In genomic region chr12:45074042-45074601, GRCm38 (mm10) we compare ENCODE assay signal across 7 mouse cellular contexts. TPM values are rescaled to one million over a fixed set of nuclear protein-coding genes. Genes with fewer than 3 reads are reported as not detected.
A peak's percentile ranks its signal among the peaks of the same experiment; 100 is the strongest.
DNase-seq lines count a peak whose midpoint lies in the region; ATAC-seq lines count a peak whose summit lies in the region.

No protein-coding gene starts in this region.

- peaks cover 8% of the 10 kb centered on the region; the same call in 1 of the 2 replicates for H3K27me3 ChIP-seq in embryonic facial prominence, embryonic 14.5 days (replicated peaks; ENCODE audit: control insufficient read depth, insufficient read depth, low read length)
- no peaks in the 10 kb centered on the region for H3K27me3 ChIP-seq in heart, embryonic 11.5 days (ENCODE audit: control insufficient read depth, insufficient read depth, low read length)
- H3K27me3 ChIP-seq in kidney, embryonic 15.5 days: no peaks in the 10 kb centered on the region; the same call in 1 of the 2 replicates
- peaks cover 5% of the 10 kb centered on the region; the same call in 1 of the 2 replicates for H3K27me3 ChIP-seq in limb, embryonic 15.5 days
- peaks cover 8% of the 10 kb centered on the region; the same call in 1 of the 2 replicates for H3K27me3 ChIP-seq in midbrain, embryonic 14.5 days (ENCODE audit: control insufficient read depth, insufficient read depth, low read length)
- no peaks in the 10 kb centered on the region for H3K27me3 ChIP-seq in stomach, embryonic 14.5 days (ENCODE audit: control insufficient read depth, insufficient read depth, low read length)

- DNase-seq in brain, adult 2 months (ENCODE audit: low read depth, low spot score): peak; percentile 89
- DNase-seq in embryonic facial prominence, embryonic 14.5 days (ENCODE audit: low spot score): peak; percentile 89
- peak; percentile 87 for DNase-seq in midbrain, embryonic 14.5 days

- under 1% methylated on average over 41 of the region's 62 CpGs for WGBS in embryonic facial prominence, embryonic 14.5 days
- WGBS in heart, embryonic 11.5 days (ENCODE audit: insufficient replicate concordance): under 1% methylated on average over 61 of the region's 62 CpGs
- WGBS in kidney, embryonic 15.5 days: under 1% methylated on average over 62 of the region's 62 CpGs
- WGBS in limb, embryonic 15.5 days: under 1% methylated on average over 62 of the region's 62 CpGs
- under 1% methylated on average over 62 of the region's 62 CpGs for WGBS in midbrain, embryonic 14.5 days
- under 1% methylated on average over 61 of the region's 62 CpGs for WGBS in stomach, embryonic 14.5 days

- H3K27ac ChIP-seq in embryonic facial prominence, embryonic 14.5 days (replicated peaks; ENCODE audit: low read depth, low read length): peak overlapping the region; percentile 72
- H3K27ac ChIP-seq in heart, embryonic 11.5 days (ENCODE audit: low read depth, low read length): peak overlapping the region; percentile 72
- H3K27ac ChIP-seq in kidney, embryonic 15.5 days: peak overlapping the region; percentile 96
- peak overlapping the region; percentile 90 for H3K27ac ChIP-seq in limb, embryonic 15.5 days
- H3K27ac ChIP-seq in midbrain, embryonic 14.5 days (replicated peaks; ENCODE audit: low read depth, low read length): peak overlapping the region; percentile 63
- peak overlapping the region; percentile 87 for H3K27ac ChIP-seq in stomach, embryonic 14.5 days (ENCODE audit: low read length)

- peak overlapping the region; percentile 87 for H3K4me2 ChIP-seq in embryonic facial prominence, embryonic 14.5 days (ENCODE audit: low read depth, low read length)
- peak overlapping the region; percentile 87 for H3K4me2 ChIP-seq in heart, embryonic 11.5 days
- peak overlapping the region; percentile 96 for H3K4me2 ChIP-seq in kidney, embryonic 15.5 days
- peak overlapping the region; percentile 96 for H3K4me2 ChIP-seq in limb, embryonic 15.5 days
- peak overlapping the region; percentile 99 for H3K4me2 ChIP-seq in midbrain, embryonic 14.5 days (ENCODE audit: low read length)
- peak overlapping the region; percentile 97 for H3K4me2 ChIP-seq in stomach, embryonic 14.5 days (replicated peaks; ENCODE audit: low read depth, low read length)

- no peaks in the 10 kb centered on the region for H3K36me3 ChIP-seq in embryonic facial prominence, embryonic 14.5 days (ENCODE audit: control insufficient read depth, insufficient read depth, low read length)
- no peaks in the 10 kb centered on the region for H3K36me3 ChIP-seq in heart, embryonic 11.5 days (ENCODE audit: control insufficient read depth, insufficient read depth, low read length)
- H3K36me3 ChIP-seq in kidney, embryonic 15.5 days: no peaks in the 10 kb centered on the region
- no peaks in the 10 kb centered on the region for H3K36me3 ChIP-seq in limb, embryonic 15.5 days
- no peaks in the 10 kb centered on the region for H3K36me3 ChIP-seq in midbrain, embryonic 14.5 days (ENCODE audit: control insufficient read depth, insufficient read depth, low read length)
- H3K36me3 ChIP-seq in stomach, embryonic 14.5 days (ENCODE audit: control insufficient read depth, insufficient read depth, low read length): no peaks in the 10 kb centered on the region

- H3K4me1 ChIP-seq in embryonic facial prominence, embryonic 14.5 days (ENCODE audit: control insufficient read depth, insufficient read depth, low read length): peaks cover 17% of the 10 kb centered on the region
- peaks cover 4% of the 10 kb centered on the region for H3K4me1 ChIP-seq in heart, embryonic 11.5 days (ENCODE audit: control insufficient read depth, insufficient read depth, low read length)
- peaks cover 31% of the 10 kb centered on the region for H3K4me1 ChIP-seq in kidney, embryonic 15.5 days
- H3K4me1 ChIP-seq in limb, embryonic 15.5 days: peaks cover 21% of the 10 kb centered on the region
- no peaks in the 10 kb centered on the region for H3K4me1 ChIP-seq in midbrain, embryonic 14.5 days (ENCODE audit: control insufficient read depth, insufficient read depth, low read length)
- H3K4me1 ChIP-seq in stomach, embryonic 14.5 days (ENCODE audit: control insufficient read depth, insufficient read depth, low read length): no peaks in the 10 kb centered on the region; the same call in 1 of the 2 replicates

- no peaks in the 10 kb centered on the region for H3K9me3 ChIP-seq in embryonic facial prominence, embryonic 14.5 days (ENCODE audit: control insufficient read depth, low read length)
- no peaks in the 10 kb centered on the region for H3K9me3 ChIP-seq in heart, embryonic 11.5 days (replicated peaks; ENCODE audit: control insufficient read depth, low read length)
- H3K9me3 ChIP-seq in kidney, embryonic 15.5 days (replicated peaks): no peaks in the 10 kb centered on the region
- no peaks in the 10 kb centered on the region for H3K9me3 ChIP-seq in limb, embryonic 15.5 days
- H3K9me3 ChIP-seq in midbrain, embryonic 14.5 days (ENCODE audit: control insufficient read depth, low read length): no peaks in the 10 kb centered on the region
- no peaks in the 10 kb centered on the region for H3K9me3 ChIP-seq in stomach, embryonic 14.5 days (ENCODE audit: control insufficient read depth, low read depth, low read length)

- H3K9ac ChIP-seq in embryonic facial prominence, embryonic 14.5 days (ENCODE audit: low read depth, low read length): peak overlapping the region; percentile 64
- H3K9ac ChIP-seq in heart, embryonic 11.5 days (ENCODE audit: low read depth, low read length): peak overlapping the region; percentile 89
- H3K9ac ChIP-seq in kidney, embryonic 15.5 days: peak overlapping the region; percentile 88
- H3K9ac ChIP-seq in limb, embryonic 15.5 days: peak overlapping the region; percentile 69
- peak overlapping the region; percentile 72 for H3K9ac ChIP-seq in midbrain, embryonic 14.5 days (replicated peaks; ENCODE audit: low read length)
- peak overlapping the region; percentile 62 for H3K9ac ChIP-seq in stomach, embryonic 14.5 days (replicated peaks; ENCODE audit: low read depth, low read length)

- H3K4me3 ChIP-seq in embryonic facial prominence, embryonic 14.5 days (ENCODE audit: low read depth, low read length): peak overlapping the region; percentile 69
- peak overlapping the region; percentile 69 for H3K4me3 ChIP-seq in heart, embryonic 11.5 days (ENCODE audit: low read depth, low read length)
- H3K4me3 ChIP-seq in kidney, embryonic 15.5 days (replicated peaks): peak overlapping the region; percentile 86
- peak overlapping the region; percentile 79 for H3K4me3 ChIP-seq in limb, embryonic 15.5 days
- H3K4me3 ChIP-seq in midbrain, embryonic 14.5 days (replicated peaks; ENCODE audit: low read depth, low read length): peak overlapping the region; percentile 77
- peak overlapping the region; percentile 80 for H3K4me3 ChIP-seq in stomach, embryonic 14.5 days (ENCODE audit: low read depth, low read length)

- peak; percentile 88 for ATAC-seq in embryonic facial prominence, embryonic 14.5 days (ENCODE audit: low read depth)
- ATAC-seq in heart, embryonic 11.5 days (replicated peaks; ENCODE audit: insufficient number of reproducible peaks, low FRiP score, low TSS enrichment): peak; percentile 71
- ATAC-seq in kidney, embryonic 15.5 days (replicated peaks; ENCODE audit: low FRiP score): peak; percentile 80
- ATAC-seq in limb, embryonic 15.5 days (ENCODE audit: insufficient number of reproducible peaks, low FRiP score, low TSS enrichment, low read depth): peak; percentile 81; the same call in 1 of the 2 replicates
- peak; percentile 86 for ATAC-seq in midbrain, embryonic 14.5 days (ENCODE audit: low FRiP score, low TSS enrichment)
- peak; percentile 70 for ATAC-seq in stomach, embryonic 14.5 days (ENCODE audit: insufficient number of reproducible peaks, insufficient read depth, low FRiP score, low read depth)

RNA-seq across cellular contexts. Expression of gene Stxbp6, which starts 0.4 kb away (rescaled TPM):
- 7.5 and 8.3 TPM in 2 replicates for polyA plus RNA-seq in embryonic facial prominence, embryonic 14.5 days (2014; fragmentation: Nextera tagmentation; extraction: Ambion mirVana)
- polyA plus RNA-seq in heart, embryonic 11.5 days (2014; fragmentation: Nextera tagmentation; extraction: Ambion mirVana): 9.9 and 11.0 TPM in 2 replicates
- polyA plus RNA-seq in kidney, embryonic 15.5 days (2015; fragmentation: Nextera tagmentation; extraction: Ambion mirVana): 39.7 and 40.2 TPM in 2 replicates
- polyA plus RNA-seq in limb, embryonic 15.5 days (2015; fragmentation: Nextera tagmentation; extraction: Ambion mirVana): 20.0 and 23.1 TPM in 2 replicates
- polyA plus RNA-seq in midbrain, embryonic 14.5 days (2014; fragmentation: Nextera tagmentation; extraction: Ambion mirVana): 15.6 TPM in 2 replicates
- polyA plus RNA-seq in stomach, embryonic 14.5 days (2014; fragmentation: Nextera tagmentation; extraction: Ambion mirVana): 19.5 and 22.0 TPM in 2 replicates

Comparison
In these comparisons a context has a peak if more than half of its experiments do, and no peak if none do; other contexts are left out.
1. Peak in every context shown above with its lines: DNase-seq, ATAC-seq, H3K4me3 ChIP-seq and H3K27ac ChIP-seq.